Mouse (Mus musculus): ENCODE measurements around the gene Fars2. TPM values are rescaled to one million over a fixed set of nuclear protein-coding genes. Genes with fewer than 3 reads are reported as not detected.

Gene Fars2
- polyA plus RNA-seq, 1 experiment, result 42.6 TPM

GRCm38 (mm10) chr13:36466515-36466921 is 349.3 kb downstream of the Fars2 start:
- H3K4me1 ChIP-seq (ENCODE audit: control insufficient read depth, insufficient read depth, insufficient read length, low read length), result no peaks in the 10 kb centered on the region; the same call in 1 of the 2 replicates
- no peak overlapping the region for H3K27ac ChIP-seq (ENCODE audit: insufficient read depth, low read depth, low read length)
- H3K36me3 ChIP-seq (ENCODE audit: control insufficient read depth, insufficient read depth, low read length), result no peaks in the 10 kb centered on the region
- WGBS, result 80% methylated on average over 5 of the region's 5 CpGs
- H3K27me3 ChIP-seq (ENCODE audit: control insufficient read depth, insufficient read depth, low read length), result no peaks in the 10 kb centered on the region
- TF ChIP-seq POLR2A (IDR thresholded peaks at IDR 0.05; ENCODE audit: low read depth, low read length) (no peak), CTCF (IDR thresholded peaks at IDR 0.05; ENCODE audit: extremely low read depth, insufficient read length, insufficient replicate concordance, low read depth, low read length) (no peak)
- no peak overlapping the region for H3K4me3 ChIP-seq (ENCODE audit: low read depth, low read length)

GRCm38 (mm10) chr13:36467849-36468248 is 350.6 kb downstream of the Fars2 start:
- WGBS, result 83% methylated on average over 2 of the region's 2 CpGs
- Histone ChIP-seq H3K36me3 (ENCODE audit: control insufficient read depth, insufficient read depth, low read length) (no peaks in the 10 kb centered on the region), H3K27me3 (ENCODE audit: control insufficient read depth, insufficient read depth, low read length) (no peaks in the 10 kb centered on the region), H3K4me1 (ENCODE audit: control insufficient read depth, insufficient read depth, insufficient read length, low read length) (no peaks in the 10 kb centered on the region; the same call in 1 of the 2 replicates), H3K4me3 (ENCODE audit: low read depth, low read length) (no peak overlapping the region), H3K27ac (ENCODE audit: insufficient read depth, low read depth, low read length) (no peak overlapping the region)
- TF ChIP-seq POLR2A (IDR thresholded peaks at IDR 0.05; ENCODE audit: low read depth, low read length) (no peak), CTCF (IDR thresholded peaks at IDR 0.05; ENCODE audit: extremely low read depth, insufficient read length, insufficient replicate concordance, low read depth, low read length) (no peak)

- 87% methylated on average over 2 of the region's 2 CpGs for WGBS
- Histone ChIP-seq H3K36me3 (ENCODE audit: control insufficient read depth, insufficient read depth, low read length) (no peaks in the 10 kb centered on the region), H3K4me1 (ENCODE audit: control insufficient read depth, insufficient read depth, insufficient read length, low read length) (no peaks in the 10 kb centered on the region; the same call in 1 of the 2 replicates), H3K27ac (ENCODE audit: insufficient read depth, low read depth, low read length) (no peak overlapping the region), H3K4me3 (ENCODE audit: low read depth, low read length) (no peak overlapping the region), H3K27me3 (ENCODE audit: control insufficient read depth, insufficient read depth, low read length) (no peaks in the 10 kb centered on the region)
- no peak for TF ChIP-seq POLR2A (IDR thresholded peaks at IDR 0.05; ENCODE audit: low read depth, low read length)
- no peak for TF ChIP-seq CTCF (IDR thresholded peaks at IDR 0.05; ENCODE audit: extremely low read depth, insufficient read length, insufficient replicate concordance, low read depth, low read length)
Observed at GRCm38 (mm10) chr13:36468963-36469362, 351.8 kb downstream of the Fars2 start.

- 80% methylated on average over 2 of the region's 2 CpGs for WGBS
- no peaks in the 10 kb centered on the region for H3K27me3 ChIP-seq (ENCODE audit: control insufficient read depth, insufficient read depth, low read length)
Observed at GRCm38 (mm10) chr13:36469412-36470125, 352.4 kb downstream of the Fars2 start.

DNA sequence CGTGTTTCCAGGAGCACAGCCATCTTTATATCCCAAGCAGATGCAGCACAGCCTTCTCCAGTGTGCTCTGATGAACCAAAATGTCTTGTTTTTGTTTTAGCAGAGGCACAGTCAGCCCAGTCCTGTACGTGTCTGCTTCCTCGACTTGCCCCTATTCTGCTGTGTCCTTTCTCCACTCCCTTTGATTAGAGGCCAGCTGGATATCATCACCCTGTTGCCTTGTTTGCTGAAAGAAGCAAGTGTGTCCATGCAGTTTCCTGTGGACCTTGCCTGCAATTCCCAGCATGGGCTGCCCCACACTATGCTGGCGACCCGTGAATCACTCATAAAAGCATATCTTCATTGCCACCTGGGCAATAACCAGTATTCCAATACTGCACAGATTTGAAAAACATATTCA is 360.4 kb downstream of the Fars2 start:
- Histone ChIP-seq H3K36me3 (ENCODE audit: control insufficient read depth, insufficient read depth, low read length) (no peaks in the 10 kb centered on the region), H3K27ac (ENCODE audit: insufficient read depth, low read depth, low read length) (no peak overlapping the region), H3K4me3 (ENCODE audit: low read depth, low read length) (no peak overlapping the region), H3K27me3 (ENCODE audit: control insufficient read depth, insufficient read depth, low read length) (no peaks in the 10 kb centered on the region), H3K4me1 (ENCODE audit: control insufficient read depth, insufficient read depth, insufficient read length, low read length) (no peaks in the 10 kb centered on the region)
- WGBS, result 58% methylated on average over 5 of the region's 5 CpGs
- TF ChIP-seq POLR2A (IDR thresholded peaks at IDR 0.05; ENCODE audit: low read depth, low read length), result no peak
- no peak for TF ChIP-seq CTCF (IDR thresholded peaks at IDR 0.05; ENCODE audit: extremely low read depth, insufficient read length, insufficient replicate concordance, low read depth, low read length)

More at GRCm38 (mm10) chr13:36469412-36470125, 352.4 kb downstream of the Fars2 start:
- no peak overlapping the region for H3K27ac ChIP-seq (ENCODE audit: insufficient read depth, low read depth, low read length)
- no peaks in the 10 kb centered on the region for H3K36me3 ChIP-seq (ENCODE audit: control insufficient read depth, insufficient read depth, low read length)
- TF ChIP-seq POLR2A (IDR thresholded peaks at IDR 0.05; ENCODE audit: low read depth, low read length), result no peak
- TF ChIP-seq CTCF (IDR thresholded peaks at IDR 0.05; ENCODE audit: extremely low read depth, insufficient read length, insufficient replicate concordance, low read depth, low read length), result no peak
- H3K4me3 ChIP-seq (ENCODE audit: low read depth, low read length), result no peak overlapping the region
- no peaks in the 10 kb centered on the region; the same call in 1 of the 2 replicates for H3K4me1 ChIP-seq (ENCODE audit: control insufficient read depth, insufficient read depth, insufficient read length, low read length)

- no peaks in the 10 kb centered on the region for H3K36me3 ChIP-seq (ENCODE audit: control insufficient read depth, insufficient read depth, low read length)
- no peaks in the 10 kb centered on the region for H3K27me3 ChIP-seq (ENCODE audit: control insufficient read depth, insufficient read depth, low read length)
- WGBS, result 93% methylated on average over 3 of the region's 3 CpGs
- H3K4me1 ChIP-seq (ENCODE audit: control insufficient read depth, insufficient read depth, insufficient read length, low read length), result no peaks in the 10 kb centered on the region
- no peak overlapping the region for H3K27ac ChIP-seq (ENCODE audit: insufficient read depth, low read depth, low read length)
- H3K4me3 ChIP-seq (ENCODE audit: low read depth, low read length), result no peak overlapping the region
- TF ChIP-seq CTCF (IDR thresholded peaks at IDR 0.05; ENCODE audit: extremely low read depth, insufficient read length, insufficient replicate concordance, low read depth, low read length), result no peak
- TF ChIP-seq POLR2A (IDR thresholded peaks at IDR 0.05; ENCODE audit: low read depth, low read length), result no peak
Observed at GRCm38 (mm10) chr13:36478243-36478642, 361.0 kb downstream of the Fars2 start.

DNA sequence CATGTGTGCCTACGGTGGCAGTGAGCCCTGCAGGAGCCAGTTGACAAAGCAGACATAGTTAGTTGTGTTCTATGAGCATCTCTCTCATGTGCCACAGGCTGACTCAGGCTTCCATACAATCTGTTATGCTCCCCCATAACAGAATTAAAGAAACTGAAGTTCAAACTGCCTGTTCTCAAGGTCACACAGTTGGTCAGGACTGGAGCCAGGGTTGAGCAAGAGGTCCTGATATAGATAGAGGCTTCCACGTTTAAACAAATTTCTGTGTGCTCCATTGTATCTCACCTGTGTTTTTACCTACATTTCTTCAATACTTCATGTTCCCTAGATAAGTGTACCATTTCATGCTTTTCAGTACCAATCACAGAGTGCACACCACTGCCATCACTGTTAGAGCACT is 362.9 kb downstream of the Fars2 start:
- no peaks in the 10 kb centered on the region for H3K4me1 ChIP-seq (ENCODE audit: control insufficient read depth, insufficient read depth, insufficient read length, low read length)

More for the DNA sequence above, 362.9 kb downstream of the Fars2 start:
- H3K4me3 ChIP-seq (ENCODE audit: low read depth, low read length), result no peak overlapping the region
- H3K27me3 ChIP-seq (ENCODE audit: control insufficient read depth, insufficient read depth, low read length), result no peaks in the 10 kb centered on the region
- no peaks in the 10 kb centered on the region for H3K36me3 ChIP-seq (ENCODE audit: control insufficient read depth, insufficient read depth, low read length)
- TF ChIP-seq CTCF (IDR thresholded peaks at IDR 0.05; ENCODE audit: extremely low read depth, insufficient read length, insufficient replicate concordance, low read depth, low read length) (no peak), POLR2A (IDR thresholded peaks at IDR 0.05; ENCODE audit: low read depth, low read length) (no peak)
- 69% methylated on average over 2 of the region's 2 CpGs for WGBS
- no peak overlapping the region for H3K27ac ChIP-seq (ENCODE audit: insufficient read depth, low read depth, low read length)

Measured in small intestine, adult 2 months (tissue).